Mouse (Mus musculus) spleen, adult 2 months (tissue): Measurements from ENCODE around the gene Ndufa4l2.

Experiments used
- CTCF ChIP-seq: fragments of 200-500 bp; IDR thresholded peaks from 2 replicates; pipeline ENCODE4 v1.5.1; 2011; ENCODE audit warnings: mild to moderate bottlenecking, inconsistent platforms; ENCODE audit not compliant: insufficient read depth, insufficient read length, insufficient replicate concordance; ENCODE audit errors: extremely low read depth
- POLR2A ChIP-seq: fragments of 200-500 bp; IDR thresholded peaks from 2 replicates; pipeline ENCODE4 v1.6.1; 2011; ENCODE audit warnings: low read depth, low read length, inconsistent platforms

GRCm38 (mm10) chr10:127522088-127522581 is 7.4 kb downstream of the Ndufa4l2 start, which contains the start of gene Shmt2:
- TF ChIP-seq CTCF = no peak
- TF ChIP-seq POLR2A = no peak
